ENCODE assay signal across 8 mouse cellular contexts in the genomic region with DNA sequence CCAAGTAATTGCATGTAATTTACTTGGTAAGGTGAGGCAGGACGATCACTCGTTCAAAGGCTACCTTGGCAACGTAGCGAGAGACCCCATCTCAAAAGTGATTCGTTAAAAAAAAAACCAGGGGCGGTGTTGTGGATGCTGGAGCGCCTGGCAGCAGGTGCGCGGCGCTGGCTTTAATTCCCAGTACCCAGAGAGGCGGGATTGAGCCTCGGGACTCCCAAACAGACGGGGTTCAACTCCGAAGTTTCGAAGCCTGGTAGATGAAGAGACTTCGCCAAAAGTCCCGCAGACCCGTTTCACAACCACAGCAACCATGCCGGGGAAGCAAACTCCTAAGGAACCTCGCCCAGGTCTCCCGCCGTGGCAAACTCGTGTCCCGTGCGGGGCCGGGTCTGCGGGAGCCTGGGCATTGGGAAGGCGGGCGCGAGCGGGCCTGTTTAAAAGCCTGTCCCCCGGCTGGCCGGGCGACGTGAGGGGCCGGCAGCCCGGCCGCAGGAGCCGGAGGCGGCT. TPM values are rescaled to one million over a fixed set of nuclear protein-coding genes. Genes with fewer than 3 reads are reported as not detected.
DNase-seq lines count a peak whose midpoint lies in the region; ATAC-seq and TF ChIP-seq lines count a peak whose summit lies in the region.

No protein-coding gene starts in this region.

- H3K27ac ChIP-seq in forebrain, embryonic 15.5 days (replicated peaks): peak overlapping the region; percentile 83
- peak overlapping the region; percentile 76 for H3K27ac ChIP-seq in midbrain, postnatal 0 days (ENCODE audit: low read depth, low read length)

- peak overlapping the region; percentile 75 for H3K4me2 ChIP-seq in forebrain, embryonic 15.5 days (replicated peaks)
- peak overlapping the region; percentile 85 for H3K4me2 ChIP-seq in midbrain, postnatal 0 days (ENCODE audit: low read depth, low read length, poor library complexity, severe bottlenecking)

- peaks cover 4% of the 10 kb centered on the region; the same call in 1 of the 2 replicates for H3K36me3 ChIP-seq in forebrain, embryonic 15.5 days
- no peaks in the 10 kb centered on the region for H3K36me3 ChIP-seq in midbrain, postnatal 0 days (ENCODE audit: insufficient read depth, low read length)

- peak overlapping the region; percentile 96 for H3K4me3 ChIP-seq in forebrain, embryonic 15.5 days
- peak overlapping the region; percentile 91 for H3K4me3 ChIP-seq in midbrain, postnatal 0 days (ENCODE audit: low read depth, low read length)

- H3K9me3 ChIP-seq in forebrain, embryonic 15.5 days: no peaks in the 10 kb centered on the region
- no peaks in the 10 kb centered on the region for H3K9me3 ChIP-seq in midbrain, postnatal 0 days (ENCODE audit: low read length)

- under 1% methylated on average over 40 of the region's 40 CpGs for WGBS in forebrain, embryonic 15.5 days
- under 1% methylated on average over 37 of the region's 40 CpGs for WGBS in midbrain, postnatal 0 days

- no peaks in the 10 kb centered on the region for H3K27me3 ChIP-seq in forebrain, embryonic 15.5 days
- no peaks in the 10 kb centered on the region for H3K27me3 ChIP-seq in midbrain, postnatal 0 days (ENCODE audit: insufficient read depth, low read length)

- peak; percentile 8 to 21 for DNase-seq in frontal cortex, postnatal 14 days (ENCODE audit: low spot score in 2 of 2)
- no peak for DNase-seq in frontal cortex, postnatal 10 days (ENCODE audit: low spot score in 2 of 2)
- peak; percentile 15 to 47 for DNase-seq in urinary bladder, adult 18-20 months (ENCODE audit: low spot score in 2 of 2)
- no peak for DNase-seq in urinary bladder, postnatal 25 days (ENCODE audit: low spot score)
- DNase-seq in left cerebral cortex, postnatal 4 days: peak; percentile 36
- peak; percentile 16 for DNase-seq in midbrain, postnatal 0 days (ENCODE audit: low spot score)
- no peak for DNase-seq in natural killer cell, adult 2 months (ENCODE audit: low spot score in 2 of 2)

- H3K9ac ChIP-seq in forebrain, embryonic 15.5 days (replicated peaks): peak overlapping the region; percentile 86
- H3K9ac ChIP-seq in midbrain, postnatal 0 days (replicated peaks; ENCODE audit: low read length, poor library complexity, severe bottlenecking): peak overlapping the region; percentile 84

- intact Hi-C loops in left cerebral cortex, postnatal 4 days (cut with DNase I): no loop called here

- TF ChIP-seq CTCF in midbrain, postnatal 0 days (IDR thresholded peaks at IDR 0.05): no peak

- ATAC-seq in forebrain, embryonic 15.5 days (replicated peaks): peak; percentile 34
- ATAC-seq in midbrain, postnatal 0 days (ENCODE audit: low FRiP score): peak; percentile 9; the same call in 1 of the 2 replicates

- peaks cover 19% of the 10 kb centered on the region for H3K4me1 ChIP-seq in forebrain, embryonic 15.5 days
- H3K4me1 ChIP-seq in midbrain, postnatal 0 days (ENCODE audit: insufficient read depth, low read length): peaks cover 9% of the 10 kb centered on the region; the same call in 1 of the 2 replicates

RNA-seq across cellular contexts. Expression of a gene that starts 0.6 kb away (rescaled TPM):
- 9.7 and 9.9 TPM in 2 replicates for polyA plus RNA-seq in forebrain, embryonic 15.5 days (2015; fragmentation: Nextera tagmentation; extraction: Ambion mirVana)
- total RNA-seq in left cerebral cortex, postnatal 4 days (2021): 10 to 100 TPM; 15.4 to 20.9 TPM
- 3.9 and 6.8 TPM in 2 replicates for total RNA-seq in midbrain, postnatal 0 days (2014; rRNA removed)
- 11.6 and 15.5 TPM in 2 replicates for polyA plus RNA-seq in midbrain, postnatal 0 days (2015; fragmentation: Nextera tagmentation; extraction: Ambion mirVana)

RNA-seq across cellular contexts. Expression of a gene that starts 16.1 kb away (rescaled TPM):
- 78.5 and 79.3 TPM in 2 replicates for polyA plus RNA-seq in forebrain, embryonic 15.5 days (2015; fragmentation: Nextera tagmentation; extraction: Ambion mirVana)
- total RNA-seq in left cerebral cortex, postnatal 4 days (2021): 10 to 100 TPM; 24.3 to 26.0 TPM
- 6.1 and 9.5 TPM in 2 replicates for total RNA-seq in midbrain, postnatal 0 days (2014; rRNA removed)
- 44.2 and 52.7 TPM in 2 replicates for polyA plus RNA-seq in midbrain, postnatal 0 days (2015; fragmentation: Nextera tagmentation; extraction: Ambion mirVana)

RNA-seq across cellular contexts. Expression of a gene that starts 16.1 kb away (rescaled TPM):
- 30.0 and 35.5 TPM in 2 replicates for polyA plus RNA-seq in forebrain, embryonic 15.5 days (2015; fragmentation: Nextera tagmentation; extraction: Ambion mirVana)
- total RNA-seq in left cerebral cortex, postnatal 4 days (2021): 10 to 100 TPM; 11.9 to 15.9 TPM
- total RNA-seq in midbrain, postnatal 0 days (2014; rRNA removed): 15.5 and 18.4 TPM in 2 replicates
- polyA plus RNA-seq in midbrain, postnatal 0 days (2015; fragmentation: Nextera tagmentation; extraction: Ambion mirVana): 18.1 TPM in 2 replicates

Comparison
In these comparisons a context has a peak if more than half of its experiments do, and no peak if none do; other contexts are left out.
1. DNase-seq: peak in frontal cortex, postnatal 14 days (2 of 2), urinary bladder, adult 18-20 months (2 of 2), left cerebral cortex, postnatal 4 days (single experiment) and midbrain, postnatal 0 days (single experiment); none in frontal cortex, postnatal 10 days (0 of 2), urinary bladder, postnatal 25 days (single experiment) and natural killer cell, adult 2 months (0 of 2).